8 mouse cellular contexts compared by ENCODE assay signal in the genomic region with DNA sequence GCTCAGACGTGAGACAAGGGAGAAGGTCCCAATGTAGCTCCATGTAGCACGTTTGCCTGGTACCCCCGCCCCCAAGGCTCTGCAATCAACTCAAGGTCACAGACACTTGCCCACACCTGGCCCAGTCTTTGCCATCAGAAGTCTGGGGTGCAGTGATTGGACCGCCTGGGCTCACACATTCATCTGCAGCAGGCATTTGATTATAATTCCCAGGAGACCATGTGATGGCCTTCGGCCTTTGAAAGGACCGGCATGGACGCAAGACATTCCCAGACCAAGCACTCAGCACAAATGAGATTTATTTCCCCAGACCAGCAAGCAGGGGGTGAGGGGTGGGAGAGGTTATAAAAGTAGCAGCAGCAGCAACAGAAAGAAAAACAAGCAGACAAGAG. TPM values are rescaled to one million over a fixed set of nuclear protein-coding genes. Genes with fewer than 3 reads are reported as not detected.
DNase-seq lines count a peak whose midpoint lies in the region; ATAC-seq lines count a peak whose summit lies in the region.

No protein-coding gene starts in this region.

- peak; percentile 40 for DNase-seq in urinary bladder, adult 2 months (ENCODE audit: low spot score)
- DNase-seq in urinary bladder, postnatal 10 days (ENCODE audit: low spot score): no peak
- DNase-seq in kidney, postnatal 25 days: peak; percentile 72 to 90
- no peak for DNase-seq in right cerebral cortex, postnatal 25 days
- no peak for DNase-seq in left cerebral cortex, adult 8-10 months (ENCODE audit: low spot score in 2 of 2)
- DNase-seq in cerebellum, postnatal 10 days: no peak

- WGBS in embryonic facial prominence, embryonic 15.5 days: 18% methylated on average over 7 of the region's 7 CpGs
- 7% methylated on average over 7 of the region's 7 CpGs for WGBS in neural tube, embryonic 14.5 days

- H3K4me1 ChIP-seq in embryonic facial prominence, embryonic 15.5 days: peaks cover 14% of the 10 kb centered on the region
- H3K4me1 ChIP-seq in neural tube, embryonic 14.5 days (ENCODE audit: control insufficient read depth, insufficient read depth, low read length): peaks cover 6% of the 10 kb centered on the region; the same call in 1 of the 2 replicates

- H3K4me3 ChIP-seq in embryonic facial prominence, embryonic 15.5 days (replicated peaks): no peak overlapping the region
- no peak overlapping the region for H3K4me3 ChIP-seq in neural tube, embryonic 14.5 days (ENCODE audit: low read depth, low read length)

- H3K4me2 ChIP-seq in embryonic facial prominence, embryonic 15.5 days (replicated peaks): 0 out of 2 replicates have a peak overlapping the region, but pooled peaks have one; percentile 21
- no peak overlapping the region; the same call in 1 of the 2 replicates for H3K4me2 ChIP-seq in neural tube, embryonic 14.5 days (ENCODE audit: low read depth, low read length)

- no peak overlapping the region for H3K9ac ChIP-seq in embryonic facial prominence, embryonic 15.5 days
- H3K9ac ChIP-seq in neural tube, embryonic 14.5 days (replicated peaks; ENCODE audit: low read depth, low read length): no peak overlapping the region

- H3K27ac ChIP-seq in embryonic facial prominence, embryonic 15.5 days (replicated peaks): peak overlapping the region; percentile 22; the same call in 1 of the 2 replicates
- no peak overlapping the region for H3K27ac ChIP-seq in neural tube, embryonic 14.5 days (ENCODE audit: low read depth, low read length)

- no peak for ATAC-seq in embryonic facial prominence, embryonic 15.5 days (ENCODE audit: insufficient number of reproducible peaks, low FRiP score, low TSS enrichment, low read depth)
- ATAC-seq in neural tube, embryonic 14.5 days (ENCODE audit: low read depth): peak; percentile 31; the same call in 1 of the 2 replicates

- no peaks in the 10 kb centered on the region for H3K27me3 ChIP-seq in embryonic facial prominence, embryonic 15.5 days
- no peaks in the 10 kb centered on the region for H3K27me3 ChIP-seq in neural tube, embryonic 14.5 days (ENCODE audit: control insufficient read depth, insufficient read depth, low read length)

- H3K9me3 ChIP-seq in embryonic facial prominence, embryonic 15.5 days (replicated peaks): no peaks in the 10 kb centered on the region
- no peaks in the 10 kb centered on the region for H3K9me3 ChIP-seq in neural tube, embryonic 14.5 days (ENCODE audit: control insufficient read depth, low read length)

- H3K36me3 ChIP-seq in embryonic facial prominence, embryonic 15.5 days: no peaks in the 10 kb centered on the region
- no peaks in the 10 kb centered on the region for H3K36me3 ChIP-seq in neural tube, embryonic 14.5 days (ENCODE audit: control insufficient read depth, insufficient read depth, low read length)

RNA-seq across cellular contexts. Expression of gene Tatdn2, which starts 6.8 kb away (rescaled TPM):
- polyA plus RNA-seq in urinary bladder, adult 2 months (2012; rRNA removed): 29.3 and 31.7 TPM in 2 replicates
- polyA plus RNA-seq in embryonic facial prominence, embryonic 15.5 days (2015; fragmentation: Nextera tagmentation; extraction: Ambion mirVana): 0.95 and 1.1 TPM in 2 replicates
- 1.5 and 2.0 TPM in 2 replicates for polyA plus RNA-seq in neural tube, embryonic 14.5 days (2014; fragmentation: Nextera tagmentation; extraction: Ambion mirVana)
- 10 to 100 TPM; 70.4 to 85.5 (median 78.8) TPM for total RNA-seq in left cerebral cortex, adult 8-10 months (2022)

RNA-seq across cellular contexts. Expression of gene Ghrl, which starts 29.7 kb away (rescaled TPM):
- polyA plus RNA-seq in urinary bladder, adult 2 months (2012; rRNA removed): 0.15 and 0.23 TPM in 2 replicates
- 0.24 TPM in 1 of 2 replicates, not detected in the other for polyA plus RNA-seq in embryonic facial prominence, embryonic 15.5 days (2015; fragmentation: Nextera tagmentation; extraction: Ambion mirVana)
- 0.57 and 1.5 TPM in 2 replicates for polyA plus RNA-seq in neural tube, embryonic 14.5 days (2014; fragmentation: Nextera tagmentation; extraction: Ambion mirVana)
- total RNA-seq in left cerebral cortex, adult 8-10 months (2022): not detected

RNA-seq across cellular contexts. Expression of gene Sec13, which starts 50.5 kb away (rescaled TPM):
- 142 and 199 TPM in 2 replicates for polyA plus RNA-seq in urinary bladder, adult 2 months (2012; rRNA removed)
- 283 and 297 TPM in 2 replicates for polyA plus RNA-seq in embryonic facial prominence, embryonic 15.5 days (2015; fragmentation: Nextera tagmentation; extraction: Ambion mirVana)
- 191 and 210 TPM in 2 replicates for polyA plus RNA-seq in neural tube, embryonic 14.5 days (2014; fragmentation: Nextera tagmentation; extraction: Ambion mirVana)
- total RNA-seq in left cerebral cortex, adult 8-10 months (2022): 10 to 100 TPM; 62.3 to 72.8 (median 68.6) TPM

RNA-seq across cellular contexts. Expression of gene Irak2, which starts 51.7 kb away (rescaled TPM):
- polyA plus RNA-seq in urinary bladder, adult 2 months (2012; rRNA removed): 69.3 and 91.4 TPM in 2 replicates
- polyA plus RNA-seq in embryonic facial prominence, embryonic 15.5 days (2015; fragmentation: Nextera tagmentation; extraction: Ambion mirVana): 4.0 and 5.8 TPM in 2 replicates
- polyA plus RNA-seq in neural tube, embryonic 14.5 days (2014; fragmentation: Nextera tagmentation; extraction: Ambion mirVana): 1.5 and 2.5 TPM in 2 replicates
- 10 to 100 TPM; 20.9 to 28.8 (median 24.0) TPM for total RNA-seq in left cerebral cortex, adult 8-10 months (2022)

Comparison
In these comparisons a context has a peak if more than half of its experiments do, and no peak if none do; other contexts are left out.
1. DNase-seq: peak in urinary bladder, adult 2 months (single experiment) and kidney, postnatal 25 days (2 of 2); none in urinary bladder, postnatal 10 days (single experiment), right cerebral cortex, postnatal 25 days (single experiment), left cerebral cortex, adult 8-10 months (0 of 2) and cerebellum, postnatal 10 days (0 of 2).
2. RNA of gene Tatdn2, which starts 6.8 kb away (polyA plus RNA-seq): 29.3 to 31.7 TPM in urinary bladder, adult 2 months; 1.5 to 2.0 TPM in neural tube, embryonic 14.5 days and 0.95 to 1.1 TPM in embryonic facial prominence, embryonic 15.5 days; every median in the first group is over 10 times any median in the second.